Mouse (Mus musculus): ENCODE data around the gene Abcg3. TPM values are rescaled to one million over a fixed set of nuclear protein-coding genes. Genes with fewer than 3 reads are reported as not detected.

Gene Abcg3
- 3.5 TPM for polyA plus RNA-seq (2014; fragmentation: Illumina TruSeq; extraction: RNeasy Lipid Tissue Mini Kit (QIAGEN cat#74804); ENCODE audit: insufficient read depth, low read depth, low replicate concordance)

GRCm38 (mm10) chr5:104982535-104982934, at the start of gene Abcg3:
Abcg3 (minus strand) TSS chr5:104982718.

Other genes starting within 250 kb of the Abcg3 start
- 2.0 TPM for gene Zfp951, start 122.6 kb downstream of the Abcg3 start, polyA plus RNA-seq (2014; fragmentation: Illumina TruSeq; extraction: RNeasy Lipid Tissue Mini Kit (QIAGEN cat#74804); ENCODE audit: insufficient read depth, low read depth, low replicate concordance)
- gene Gbp9, start 156.8 kb upstream of the Abcg3 start, polyA plus RNA-seq (2014; fragmentation: Illumina TruSeq; extraction: RNeasy Lipid Tissue Mini Kit (QIAGEN cat#74804); ENCODE audit: insufficient read depth, low read depth, low replicate concordance), result 10.0 TPM
- gene Gbp8, start 156.8 kb upstream of the Abcg3 start, polyA plus RNA-seq (2014; fragmentation: Illumina TruSeq; extraction: RNeasy Lipid Tissue Mini Kit (QIAGEN cat#74804); ENCODE audit: insufficient read depth, low read depth, low replicate concordance), result 2.3 TPM
- 6.8 TPM for gene Gbp4, start 156.9 kb upstream of the Abcg3 start, polyA plus RNA-seq (2014; fragmentation: Illumina TruSeq; extraction: RNeasy Lipid Tissue Mini Kit (QIAGEN cat#74804); ENCODE audit: insufficient read depth, low read depth, low replicate concordance)